Mouse (Mus musculus) limb, embryonic 15.5 days (tissue): Measurements from ENCODE around the gene Rpl29. TPM values are rescaled to one million over a fixed set of nuclear protein-coding genes. Genes with fewer than 3 reads are reported as not detected.

Experiments
- ATAC-seq: fragments of 200-750 bp; cut with Nextera tagmentation; 2 replicates; pipeline ENCODE4 v1.8.0; 2017; ENCODE audit warnings: low read depth, moderate TSS enrichment; ENCODE audit not compliant: insufficient number of reproducible peaks, low FRiP score, low TSS enrichment
- H3K27ac ChIP-seq: fragments of 300-500 bp; sonication (generic); 2 replicates; pipeline ENCODE4 v1.5.1; 2015; ENCODE audit warnings: moderate library complexity, mild to moderate bottlenecking, inconsistent platforms
- H3K27me3 ChIP-seq: fragments of 300-500 bp; sonication (generic); 2 replicates; pipeline ENCODE4 v1.6.1; 2015; ENCODE audit warnings: inconsistent platforms
- H3K36me3 ChIP-seq: fragments of 300-500 bp; sonication (generic); 2 replicates; pipeline ENCODE4 v1.6.1; 2015; ENCODE audit warnings: inconsistent platforms
- H3K4me1 ChIP-seq: fragments of 300-500 bp; sonication (generic); 2 replicates; pipeline ENCODE4 v1.6.1; 2015; ENCODE audit warnings: inconsistent platforms
- H3K4me2 ChIP-seq: fragments of 300-500 bp; sonication (generic); 2 replicates; pipeline ENCODE4 v1.6.1; 2015; ENCODE audit warnings: mild to moderate bottlenecking, inconsistent platforms
- H3K4me3 ChIP-seq: fragments of 300-500 bp; sonication (generic); 2 replicates; pipeline ENCODE4 v1.5.1; 2015; ENCODE audit warnings: mild to moderate bottlenecking, inconsistent platforms
- H3K9ac ChIP-seq: fragments of 300-500 bp; sonication (generic); 2 replicates; pipeline ENCODE4 v1.6.1; 2015; ENCODE audit warnings: inconsistent platforms
- H3K9me3 ChIP-seq: fragments of 300-500 bp; sonication (generic); 2 replicates; pipeline ENCODE4 v1.6.1; 2016; ENCODE audit warnings: inconsistent platforms
- WGBS: fragments of 180-500 bp; shearing (Covaris S2); methylation state at CpG from one replicate; pipeline ENCODE4 v1.1.7; 2015; 5-methylcytosine and 5-hydroxymethylcytosine counted together
- polyA plus RNA-seq: library from polyadenylated mRNA; unstranded; fragments of >200 nt; fragmentation: Nextera tagmentation; extraction: Ambion mirVana; gene quantifications from 2 replicates; pipeline ENCODE4 v1.2.1, GENCODE M21; 2015

Gene Rpl29
- polyA plus RNA-seq, 1 experiment from 2014 or later, result 956 TPM

GRCm38 (mm10) chr9:106450661-106451060, 21.4 kb downstream of the Rpl29 start:
- H3K27ac ChIP-seq, result peak overlapping the region; percentile 19; the same call in 1 of the 2 replicates
- no peaks in the 10 kb centered on the region for H3K36me3 ChIP-seq
- no peak overlapping the region for H3K4me3 ChIP-seq
- H3K4me1 ChIP-seq, result peaks cover 89% of the 10 kb centered on the region
- no peak overlapping the region for H3K9ac ChIP-seq
- no peaks in the 10 kb centered on the region for H3K27me3 ChIP-seq
- ATAC-seq, result no peak
- H3K9me3 ChIP-seq, result no peaks in the 10 kb centered on the region
- WGBS, result 7% methylated on average over 9 of the region's 9 CpGs
- peak overlapping the region; percentile 17 for H3K4me2 ChIP-seq

GRCm38 (mm10) chr9:106451298-106451697, 22.0 kb downstream of the Rpl29 start:
- Histone ChIP-seq H3K4me1 (peaks cover 89% of the 10 kb centered on the region), H3K4me2 (no peak overlapping the region; the same call in 1 of the 2 replicates), H3K9ac (no peak overlapping the region), H3K36me3 (no peaks in the 10 kb centered on the region), H3K4me3 (no peak overlapping the region), H3K27me3 (no peaks in the 10 kb centered on the region), H3K27ac (no peak overlapping the region), H3K9me3 (no peaks in the 10 kb centered on the region)
- 73% methylated on average over 11 of the region's 11 CpGs for WGBS
- no peak for ATAC-seq

GRCm38 (mm10) chr9:106451899-106452298, 22.6 kb downstream of the Rpl29 start:
- no peaks in the 10 kb centered on the region for H3K36me3 ChIP-seq
- H3K27me3 ChIP-seq, result no peaks in the 10 kb centered on the region
- no peak overlapping the region for H3K4me2 ChIP-seq
- 48% methylated on average over 2 of the region's 2 CpGs for WGBS
- no peak overlapping the region for H3K4me3 ChIP-seq
- no peak for ATAC-seq
- peaks cover 89% of the 10 kb centered on the region for H3K4me1 ChIP-seq
- no peaks in the 10 kb centered on the region for H3K9me3 ChIP-seq
- H3K9ac ChIP-seq, result no peak overlapping the region
- no peak overlapping the region for H3K27ac ChIP-seq

GRCm38 (mm10) chr9:106452351-106452750, 23.1 kb downstream of the Rpl29 start:
- H3K36me3 ChIP-seq, result 0 out of 2 replicates have a peak, but pooled peaks cover 2% of the 10 kb centered on the region
- H3K9ac ChIP-seq, result no peak overlapping the region
- ATAC-seq, result no peak
- H3K4me3 ChIP-seq, result 0 out of 2 replicates have a peak overlapping the region, but pooled peaks have one; percentile 72
- H3K9me3 ChIP-seq, result no peaks in the 10 kb centered on the region
- peak overlapping the region; percentile 94; the same call in 1 of the 2 replicates for H3K4me2 ChIP-seq
- 34% methylated on average over 6 of the region's 6 CpGs for WGBS
- H3K4me1 ChIP-seq, result peaks cover 90% of the 10 kb centered on the region
- H3K27me3 ChIP-seq, result no peaks in the 10 kb centered on the region
- H3K27ac ChIP-seq, result no peak overlapping the region

- 0 out of 2 replicates have a peak, but pooled peaks cover 2% of the 10 kb centered on the region for H3K36me3 ChIP-seq
- H3K4me2 ChIP-seq, result peak overlapping the region; percentile 94
- peaks cover 90% of the 10 kb centered on the region for H3K4me1 ChIP-seq
- no peak for ATAC-seq
- no peaks in the 10 kb centered on the region for H3K27me3 ChIP-seq
- H3K27ac ChIP-seq, result peak overlapping the region; percentile 89; the same call in 1 of the 2 replicates
- WGBS, result 4% methylated on average over 7 of the region's 7 CpGs
- H3K9ac ChIP-seq, result no peak overlapping the region
- H3K9me3 ChIP-seq, result no peaks in the 10 kb centered on the region
- peak overlapping the region; percentile 72 for H3K4me3 ChIP-seq
Observed at GRCm38 (mm10) chr9:106452821-106453220, 23.6 kb downstream of the Rpl29 start.

- Histone ChIP-seq H3K36me3 (0 out of 2 replicates have a peak, but pooled peaks cover 2% of the 10 kb centered on the region), H3K27ac (peak within 1 kb of the TSS; percentile 89), H3K9ac (peak within 1 kb of the TSS; percentile 67), H3K27me3 (no peaks in the 10 kb centered on the region), H3K4me3 (peak within 1 kb of the TSS; percentile 72), H3K4me1 (peaks cover 89% of the 10 kb centered on the region), H3K9me3 (no peaks in the 10 kb centered on the region), H3K4me2 (peak within 1 kb of the TSS; percentile 94)
- WGBS, result 1% methylated on average over 30 of the region's 74 CpGs
- peak; percentile 69 for ATAC-seq
Observed at GRCm38 (mm10) chr9:106453271-106454070, 24.2 kb downstream of the Rpl29 start, which contains the start of gene Pcbp4. Gene Pcbp4 (plus strand): TSS chr9:106453291.

GRCm38 (mm10) chr9:106454071-106454761, 25.0 kb downstream of the Rpl29 start:
- H3K27me3 ChIP-seq, result no peaks in the 10 kb centered on the region
- 0 out of 2 replicates have a peak, but pooled peaks cover 3% of the 10 kb centered on the region for H3K36me3 ChIP-seq
- H3K4me2 ChIP-seq, result peak overlapping the region; percentile 94
- H3K9me3 ChIP-seq, result no peaks in the 10 kb centered on the region
- H3K4me1 ChIP-seq, result peaks cover 85% of the 10 kb centered on the region
- under 1% methylated on average over 20 of the region's 20 CpGs for WGBS
- H3K27ac ChIP-seq, result peak overlapping the region; percentile 89
- ATAC-seq, result peak; percentile 9; the same call in 1 of the 2 replicates
- peak overlapping the region; percentile 72 for H3K4me3 ChIP-seq
- H3K9ac ChIP-seq, result peak overlapping the region; percentile 67

DNA sequence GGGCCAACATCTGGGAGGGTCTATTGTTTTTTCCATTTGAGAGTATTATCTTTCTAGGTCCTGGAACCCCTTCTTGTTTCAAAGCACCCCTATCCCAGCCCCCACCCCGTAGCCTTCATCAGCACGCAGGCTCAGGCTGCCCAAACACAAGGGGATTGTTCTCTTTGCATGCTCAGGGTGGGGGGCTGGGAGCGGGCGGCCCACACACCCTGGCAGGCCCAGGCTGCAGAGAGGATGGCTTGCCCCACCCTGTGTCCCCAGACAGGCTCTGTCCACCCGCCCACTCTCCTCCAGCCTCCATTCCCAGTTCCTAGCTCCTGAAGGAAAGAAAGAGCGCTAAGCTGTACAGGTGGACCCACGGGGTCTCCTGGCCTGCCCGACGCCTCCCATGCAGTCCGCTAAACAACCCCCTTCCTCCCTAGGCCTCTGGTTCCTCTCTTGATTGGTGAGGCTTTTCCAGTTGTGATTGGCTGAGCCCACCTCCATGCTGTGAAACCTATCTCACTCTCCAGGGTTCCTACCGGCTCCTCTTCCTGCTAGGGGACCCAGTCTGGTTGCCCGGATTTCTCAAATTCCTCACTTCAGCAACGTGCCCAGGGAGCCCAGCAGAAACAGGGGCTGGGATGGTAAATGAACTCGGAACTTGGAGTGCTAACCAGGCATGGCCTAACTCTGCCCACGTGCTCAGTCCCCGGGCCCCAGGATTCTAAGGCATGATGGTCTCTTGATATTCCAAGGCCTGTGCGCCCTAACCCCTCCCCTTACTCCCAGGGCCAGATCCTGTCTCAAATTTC, 25.8 kb downstream of the Rpl29 start:
- WGBS, result 5% methylated on average over 17 of the region's 17 CpGs
- ATAC-seq, result no peak
- peak overlapping the region; percentile 72 for H3K4me3 ChIP-seq
- H3K27ac ChIP-seq, result peak overlapping the region; percentile 89
- H3K9ac ChIP-seq, result peak overlapping the region; percentile 67
- no peaks in the 10 kb centered on the region for H3K9me3 ChIP-seq
- peaks cover 8% of the 10 kb centered on the region; the same call in 1 of the 2 replicates for H3K36me3 ChIP-seq
- no peaks in the 10 kb centered on the region for H3K27me3 ChIP-seq
- peaks cover 82% of the 10 kb centered on the region for H3K4me1 ChIP-seq
- peak overlapping the region; percentile 94 for H3K4me2 ChIP-seq

GRCm38 (mm10) chr9:106456325-106457162, 27.3 kb downstream of the Rpl29 start:
- Histone ChIP-seq H3K36me3 (peaks cover 20% of the 10 kb centered on the region), H3K4me1 (peaks cover 70% of the 10 kb centered on the region), H3K4me2 (peak overlapping the region; percentile 94; the same call in 1 of the 2 replicates), H3K9me3 (no peaks in the 10 kb centered on the region), H3K27ac (peak overlapping the region; percentile 89), H3K27me3 (no peaks in the 10 kb centered on the region), H3K9ac (no peak overlapping the region), H3K4me3 (peak overlapping the region; percentile 2; the same call in 1 of the 2 replicates)
- ATAC-seq, result no peak
- 42% methylated on average over 15 of the region's 15 CpGs for WGBS

- ATAC-seq, result no peak
- WGBS, result 50% methylated on average over 9 of the region's 9 CpGs
- H3K4me1 ChIP-seq, result peaks cover 64% of the 10 kb centered on the region
Observed at GRCm38 (mm10) chr9:106457163-106457559, 27.9 kb downstream of the Rpl29 start.

More at GRCm38 (mm10) chr9:106457163-106457559, 27.9 kb downstream of the Rpl29 start:
- peak overlapping the region; percentile 94; the same call in 1 of the 2 replicates for H3K4me2 ChIP-seq
- 0 out of 2 replicates have a peak overlapping the region, but pooled peaks have one; percentile 2 for H3K4me3 ChIP-seq
- H3K27me3 ChIP-seq, result no peaks in the 10 kb centered on the region
- peak overlapping the region; percentile 38; the same call in 1 of the 2 replicates for H3K27ac ChIP-seq
- H3K9ac ChIP-seq, result no peak overlapping the region
- no peaks in the 10 kb centered on the region for H3K9me3 ChIP-seq
- H3K36me3 ChIP-seq, result peaks cover 26% of the 10 kb centered on the region
